Mouse (Mus musculus): ENCODE data around the gene Rab11fip3. TPM values are rescaled to one million over a fixed set of nuclear protein-coding genes. Genes with fewer than 3 reads are reported as not detected.
A peak's percentile ranks its signal among the peaks of the same experiment; 100 is the strongest.

Rab11fip3 gene
- polyA plus RNA-seq, 1 experiment from 2014 or later: 27.0 TPM

DNA sequence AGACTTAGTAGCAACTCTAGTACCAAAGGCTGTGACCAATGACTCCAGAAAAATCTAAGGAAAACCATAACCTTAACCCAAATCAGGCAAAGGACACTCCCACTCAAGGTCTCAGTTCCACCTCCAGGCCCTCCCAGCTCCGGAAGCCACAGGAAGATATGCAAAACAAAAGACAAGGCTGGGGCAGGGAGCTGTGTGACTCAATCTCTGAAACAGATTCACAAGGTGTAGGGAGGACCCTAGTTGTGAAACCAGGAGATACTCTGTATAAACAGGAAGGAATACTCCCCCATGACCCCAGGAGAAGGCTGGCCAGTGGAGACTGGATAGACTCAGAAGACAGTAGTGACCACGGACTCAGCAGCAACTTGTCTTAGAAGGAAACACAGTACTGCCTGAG lies 61.7 kb downstream of the Rab11fip3 start:
- WGBS: 75% methylated on average over 2 of the region's 2 CpGs
- H3K9me3 ChIP-seq (replicated peaks): no peaks in the 10 kb centered on the region
- H3K4me1 ChIP-seq: peaks cover 13% of the 10 kb centered on the region; the same call in 1 of the 2 replicates
- H3K4me2 ChIP-seq: no peak overlapping the region
- no peak overlapping the region for H3K27ac ChIP-seq (replicated peaks)
- H3K9ac ChIP-seq (replicated peaks): no peak overlapping the region
- H3K4me3 ChIP-seq (replicated peaks): no peak overlapping the region
- ATAC-seq (ENCODE audit: low FRiP score): no peak
- H3K27me3 ChIP-seq (replicated peaks): no peaks in the 10 kb centered on the region
- peaks cover 58% of the 10 kb centered on the region for H3K36me3 ChIP-seq

DNA sequence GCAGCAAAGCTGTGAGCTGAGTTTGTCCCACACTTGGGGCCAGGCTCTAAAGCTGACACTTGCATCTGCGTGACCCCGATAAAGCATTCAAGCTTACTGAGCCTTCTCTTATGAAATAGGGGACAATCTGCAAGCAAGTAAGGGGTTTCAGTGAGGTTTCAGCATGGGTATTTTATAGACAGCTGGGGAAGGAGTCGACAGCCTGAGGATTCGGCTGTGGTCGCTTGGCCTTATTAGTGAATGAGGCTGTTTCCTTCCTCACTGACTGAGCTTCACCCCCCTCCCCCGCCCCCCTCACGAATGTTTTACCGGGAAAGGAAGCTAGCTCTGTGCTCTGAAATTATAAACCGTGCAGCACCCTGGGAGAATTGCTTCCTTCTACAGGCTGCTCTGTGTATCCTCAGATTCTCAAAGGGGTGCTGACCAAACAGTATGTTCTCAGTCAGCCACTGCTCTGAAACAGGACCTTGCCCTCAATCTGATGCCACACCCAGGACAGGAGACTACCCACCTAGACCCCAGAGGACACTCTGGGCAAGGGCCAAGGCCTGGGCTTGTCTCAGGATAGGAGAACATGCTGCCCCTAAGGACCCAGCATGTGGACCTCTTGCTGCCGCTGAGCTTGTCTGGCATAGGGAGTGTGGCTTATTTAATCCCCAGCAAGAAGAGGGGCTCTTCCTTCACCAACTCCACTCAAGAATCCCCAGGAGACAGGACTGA lies 63.5 kb downstream of the Rab11fip3 start:
- no peak for ATAC-seq (ENCODE audit: low FRiP score)
- H3K9me3 ChIP-seq (replicated peaks): no peaks in the 10 kb centered on the region
- 83% methylated on average over 10 of the region's 10 CpGs for WGBS
- H3K9ac ChIP-seq (replicated peaks): no peak overlapping the region
- H3K4me1 ChIP-seq: peaks cover 8% of the 10 kb centered on the region; the same call in 1 of the 2 replicates
- peaks cover 71% of the 10 kb centered on the region for H3K36me3 ChIP-seq
- no peak overlapping the region for H3K4me2 ChIP-seq
- H3K27me3 ChIP-seq (replicated peaks): no peaks in the 10 kb centered on the region
- no peak overlapping the region for H3K4me3 ChIP-seq (replicated peaks)
- no peak overlapping the region for H3K27ac ChIP-seq (replicated peaks)

DNA sequence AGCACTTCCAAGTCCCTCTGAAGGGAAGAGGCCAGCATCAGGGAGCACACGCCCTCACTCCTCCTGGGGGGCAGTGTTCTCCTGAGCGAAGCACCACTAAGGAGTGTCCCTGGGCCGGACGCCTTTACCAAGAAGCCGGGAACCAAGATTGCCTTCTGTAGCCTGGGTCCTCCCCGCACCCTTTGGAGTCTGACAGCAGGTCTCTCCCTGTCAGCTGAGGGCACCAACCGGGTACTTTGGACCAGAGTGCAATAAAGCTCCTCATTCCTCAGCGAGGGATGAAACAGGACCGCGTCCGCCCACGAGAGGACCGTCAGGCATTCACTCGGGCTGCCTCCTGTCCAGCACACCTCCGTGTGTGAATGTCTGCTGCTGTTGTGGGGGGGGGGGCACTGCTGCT lies 64.6 kb downstream of the Rab11fip3 start:
- no peaks in the 10 kb centered on the region for H3K27me3 ChIP-seq (replicated peaks)
- H3K4me1 ChIP-seq: peaks cover 5% of the 10 kb centered on the region; the same call in 1 of the 2 replicates
- H3K4me2 ChIP-seq: no peak overlapping the region
- H3K9ac ChIP-seq (replicated peaks): no peak overlapping the region
- no peak overlapping the region for H3K4me3 ChIP-seq (replicated peaks)
- H3K27ac ChIP-seq (replicated peaks): no peak overlapping the region
- no peak for ATAC-seq (ENCODE audit: low FRiP score)
- no peaks in the 10 kb centered on the region for H3K9me3 ChIP-seq (replicated peaks)
- WGBS: 93% methylated on average over 15 of the region's 15 CpGs
- H3K36me3 ChIP-seq: peaks cover 68% of the 10 kb centered on the region

DNA sequence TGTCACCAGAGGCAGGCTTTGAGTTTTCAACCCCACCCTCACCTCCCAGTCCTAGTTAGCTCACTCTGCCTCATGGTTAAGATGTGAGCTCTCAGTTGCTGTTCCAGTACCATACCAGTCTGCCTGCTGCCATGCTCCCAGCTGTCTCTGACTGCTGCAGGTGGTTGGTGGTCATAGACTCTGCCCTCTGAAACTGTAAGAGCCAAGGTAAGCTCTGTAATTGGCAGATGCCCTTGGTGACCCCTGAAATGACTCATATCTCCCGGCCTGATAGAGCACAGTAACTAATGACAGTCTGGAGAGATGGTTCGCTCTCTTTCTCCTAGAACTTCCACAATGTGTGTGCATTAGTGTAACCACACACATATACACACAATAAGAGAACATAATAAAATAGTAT lies 65.5 kb downstream of the Rab11fip3 start:
- no peaks in the 10 kb centered on the region for H3K9me3 ChIP-seq (replicated peaks)
- no peak overlapping the region for H3K27ac ChIP-seq (replicated peaks)
- no peak overlapping the region for H3K4me2 ChIP-seq
- H3K27me3 ChIP-seq (replicated peaks): no peaks in the 10 kb centered on the region
- WGBS: 94% methylated on average over 2 of the region's 2 CpGs
- no peak overlapping the region for H3K9ac ChIP-seq (replicated peaks)
- H3K4me1 ChIP-seq: no peaks in the 10 kb centered on the region
- peaks cover 74% of the 10 kb centered on the region for H3K36me3 ChIP-seq
- ATAC-seq (ENCODE audit: low FRiP score): no peak
- H3K4me3 ChIP-seq (replicated peaks): no peak overlapping the region

DNA sequence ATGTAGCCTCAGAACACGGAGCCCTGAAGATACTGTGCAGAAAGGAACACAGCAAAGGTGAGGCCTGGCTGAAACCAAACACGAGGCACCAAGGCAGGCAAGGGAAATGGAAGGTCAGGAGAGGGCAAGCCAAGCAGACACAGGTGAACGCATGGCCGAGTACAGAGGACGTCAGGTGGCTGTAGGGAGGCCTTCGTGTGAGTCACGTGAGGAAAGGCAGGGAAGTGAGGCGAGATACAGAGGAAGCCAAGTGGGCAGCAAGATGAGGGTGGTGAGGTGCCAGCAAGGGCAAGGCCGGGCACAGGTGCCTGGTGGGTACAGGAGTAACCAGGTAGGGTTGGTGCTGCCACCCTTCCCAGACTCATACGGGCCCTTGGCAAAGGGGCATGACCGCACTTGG lies 70.9 kb downstream of the Rab11fip3 start:
- Histone ChIP-seq H3K27me3 (replicated peaks) (no peaks in the 10 kb centered on the region), H3K36me3 (peaks cover 80% of the 10 kb centered on the region), H3K9me3 (replicated peaks) (no peaks in the 10 kb centered on the region), H3K4me3 (replicated peaks) (no peak overlapping the region), H3K4me1 (no peaks in the 10 kb centered on the region), H3K4me2 (no peak overlapping the region), H3K9ac (replicated peaks) (no peak overlapping the region), H3K27ac (replicated peaks) (no peak overlapping the region)
- ATAC-seq (ENCODE audit: low FRiP score): no peak
- WGBS: 92% methylated on average over 11 of the region's 11 CpGs

DNA sequence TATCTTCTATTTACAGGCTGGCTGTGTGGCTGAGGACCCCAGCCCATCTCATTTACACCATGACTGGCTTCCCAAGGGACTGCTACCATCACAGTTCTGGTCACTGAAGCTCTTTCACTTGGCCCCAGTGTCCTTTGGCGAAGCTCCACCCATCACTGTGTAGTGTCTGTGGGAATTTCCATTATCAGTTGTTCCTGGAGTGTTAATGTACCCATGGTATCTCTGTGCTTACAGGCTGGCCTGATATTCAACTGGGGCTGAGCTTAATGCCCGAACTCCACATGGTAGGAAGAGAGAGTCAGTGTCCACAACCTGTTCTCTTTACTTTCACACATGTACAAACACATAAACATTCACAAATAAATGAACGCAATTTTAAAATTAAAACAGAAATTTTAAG lies 75.9 kb downstream of the Rab11fip3 start:
- Histone ChIP-seq H3K4me2 (no peak overlapping the region), H3K4me1 (no peaks in the 10 kb centered on the region), H3K9ac (replicated peaks) (no peak overlapping the region), H3K36me3 (peaks cover 91% of the 10 kb centered on the region), H3K9me3 (replicated peaks) (no peaks in the 10 kb centered on the region), H3K27ac (replicated peaks) (no peak overlapping the region), H3K27me3 (replicated peaks) (no peaks in the 10 kb centered on the region), H3K4me3 (replicated peaks) (no peak overlapping the region)
- WGBS: 91% methylated on average over 3 of the region's 3 CpGs
- ATAC-seq (ENCODE audit: low FRiP score): no peak

DNA sequence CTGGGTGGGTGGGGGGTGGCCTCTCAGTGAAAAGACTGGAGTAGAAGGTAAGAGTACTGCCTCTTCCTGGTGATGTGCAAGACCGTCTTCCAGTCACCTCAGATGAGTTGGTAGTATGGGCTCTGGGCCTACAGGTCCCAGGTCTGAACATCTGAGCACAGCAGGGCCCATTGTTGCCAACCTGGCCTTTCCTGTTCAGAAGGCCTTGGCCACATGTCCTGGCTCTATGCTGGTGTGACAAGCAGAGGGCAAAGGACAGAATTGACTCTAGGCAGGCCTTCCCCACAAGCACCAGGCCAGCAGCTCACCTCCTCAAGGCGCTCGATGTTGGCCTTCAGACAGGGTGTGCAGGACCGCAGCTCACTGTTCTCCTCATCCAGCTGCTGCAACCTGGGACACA lies 77.1 kb downstream of the Rab11fip3 start:
- Histone ChIP-seq H3K27me3 (replicated peaks) (no peaks in the 10 kb centered on the region), H3K9me3 (replicated peaks) (no peaks in the 10 kb centered on the region), H3K4me2 (no peak overlapping the region), H3K36me3 (peaks cover 80% of the 10 kb centered on the region), H3K4me1 (no peaks in the 10 kb centered on the region), H3K4me3 (replicated peaks) (no peak overlapping the region), H3K27ac (replicated peaks) (no peak overlapping the region), H3K9ac (replicated peaks) (no peak overlapping the region)
- ATAC-seq (ENCODE audit: low FRiP score): no peak
- 100% methylated on average over 4 of the region's 4 CpGs for WGBS

DNA sequence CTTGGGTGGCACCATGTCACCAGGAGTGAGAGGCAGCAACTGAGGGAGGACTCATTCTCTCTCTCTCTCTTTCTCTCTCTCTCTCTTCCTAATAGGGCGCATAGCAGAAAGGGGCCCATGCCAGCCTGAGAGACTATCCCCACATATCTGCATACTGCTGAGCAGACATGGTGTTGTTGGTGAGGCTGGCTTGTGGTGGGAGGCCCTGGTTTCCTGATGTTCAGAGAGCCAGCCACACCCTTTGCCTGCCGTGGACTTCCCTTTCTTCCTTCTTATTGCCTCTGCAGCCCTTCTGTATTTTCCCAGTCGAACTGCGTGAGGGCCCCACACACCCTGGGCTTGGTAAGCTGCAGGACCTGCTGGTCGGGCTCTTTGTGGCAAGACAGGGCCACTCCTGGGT lies 79.0 kb downstream of the Rab11fip3 start:
- no peak for ATAC-seq (ENCODE audit: low FRiP score)
- no peak overlapping the region for H3K9ac ChIP-seq (replicated peaks)
- no peak overlapping the region for H3K27ac ChIP-seq (replicated peaks)
- H3K4me2 ChIP-seq: no peak overlapping the region
- H3K9me3 ChIP-seq (replicated peaks): no peaks in the 10 kb centered on the region
- peaks cover 9% of the 10 kb centered on the region for H3K4me1 ChIP-seq
- no peaks in the 10 kb centered on the region for H3K27me3 ChIP-seq (replicated peaks)
- WGBS: 91% methylated on average over 5 of the region's 5 CpGs
- peaks cover 64% of the 10 kb centered on the region for H3K36me3 ChIP-seq
- no peak overlapping the region for H3K4me3 ChIP-seq (replicated peaks)

DNA sequence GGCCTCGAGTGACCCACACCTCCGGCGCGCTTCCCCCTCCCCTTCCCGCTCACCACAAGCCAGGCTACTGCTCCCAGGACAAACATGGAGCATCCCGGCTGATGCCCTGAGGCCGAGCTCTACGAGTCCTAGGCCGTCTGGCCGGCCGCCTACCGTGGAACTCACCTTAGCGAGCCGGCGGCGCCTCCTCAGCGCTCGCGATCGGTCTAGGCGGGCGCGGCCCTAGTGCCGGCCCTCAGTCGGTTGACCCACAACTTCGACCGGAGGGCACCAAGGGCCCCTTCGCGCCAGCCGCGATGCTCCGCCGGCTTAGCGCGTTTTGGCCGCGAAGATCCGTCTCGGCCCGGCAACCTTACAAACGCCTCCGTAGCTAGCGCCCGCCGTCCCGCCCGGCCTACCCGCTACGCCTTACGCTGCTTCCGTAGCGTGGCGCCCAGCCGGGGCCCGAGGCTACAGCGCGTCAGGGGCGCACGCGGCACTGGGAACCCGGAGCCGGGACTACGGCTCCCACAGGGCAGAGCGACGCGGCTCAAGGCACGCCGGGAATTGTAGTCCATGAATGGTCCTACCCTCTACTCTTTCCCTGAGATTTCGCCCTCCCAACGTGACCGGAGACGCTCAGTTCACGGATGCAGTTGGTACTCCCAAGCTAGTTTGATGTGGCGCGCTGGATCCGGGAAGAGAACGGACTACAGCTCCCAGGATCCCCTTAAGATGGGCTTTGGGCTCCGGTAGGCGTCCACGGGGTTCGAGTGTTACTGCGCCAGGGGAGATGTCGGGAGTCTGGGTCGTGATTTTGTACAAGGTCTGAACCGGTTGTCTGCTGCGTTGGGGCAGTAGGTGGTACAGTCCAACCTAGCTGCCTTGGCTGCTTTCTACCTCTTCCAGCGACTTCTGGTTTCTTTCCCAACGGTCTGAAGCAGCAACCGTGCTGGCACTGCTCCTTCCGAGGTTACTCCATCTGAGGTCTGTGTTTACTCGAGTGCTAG lies 83.8 kb downstream of the Rab11fip3 start, which contains the start of gene Capn15:
Gene Capn15, minus strand, starts transcription at position 491 of the 989 bp plus-strand sequence.
- under 1% methylated on average over 90 of the region's 91 CpGs for whole genome bisulfite sequencing

DNA sequence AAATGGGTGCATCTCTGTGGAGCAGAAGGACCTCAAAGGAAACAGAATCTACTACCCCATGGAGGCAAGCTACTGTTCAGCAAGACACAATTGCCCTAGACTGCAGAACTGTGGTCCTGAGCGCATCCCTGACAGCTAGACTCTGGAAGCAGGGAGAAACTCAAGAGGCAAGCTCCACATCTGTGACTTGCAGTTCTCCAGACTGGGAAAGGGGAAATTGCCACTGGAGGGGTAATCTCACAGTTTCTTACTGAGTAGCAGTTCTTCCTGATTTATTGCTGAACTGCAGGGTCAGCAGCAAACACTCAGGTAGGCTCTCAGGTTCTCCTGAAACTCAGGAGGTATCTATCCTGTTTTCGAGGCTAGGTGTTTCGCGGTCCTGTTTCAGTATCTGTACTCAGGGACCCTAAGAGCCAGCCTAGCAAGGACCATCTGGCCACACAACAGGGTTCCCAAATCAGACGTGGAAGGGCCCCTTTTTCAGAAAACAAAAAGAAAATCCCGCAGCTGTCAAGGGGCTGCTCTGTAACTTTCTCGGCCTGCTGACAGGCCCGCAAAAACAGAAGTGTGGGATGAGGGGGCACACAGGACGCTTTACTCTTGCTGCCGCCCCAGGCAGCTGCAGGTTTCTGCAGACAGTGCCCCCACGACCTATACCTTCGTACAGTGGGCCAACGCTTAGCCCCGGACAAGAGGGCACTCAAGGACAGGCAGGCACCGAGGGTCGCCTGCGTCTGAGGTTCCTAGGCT lies 84.6 kb downstream of the Rab11fip3 start:
- H3K4me1 ChIP-seq: peaks cover 55% of the 10 kb centered on the region
- 13% methylated on average over 17 of the region's 17 CpGs for WGBS
- peak overlapping the region; percentile 81 for H3K4me2 ChIP-seq
- peak; percentile 32 for ATAC-seq (ENCODE audit: low FRiP score)
- no peaks in the 10 kb centered on the region for H3K9me3 ChIP-seq (replicated peaks)
- peak overlapping the region; percentile 92 for H3K27ac ChIP-seq (replicated peaks)
- H3K9ac ChIP-seq (replicated peaks): peak overlapping the region; percentile 92
- H3K36me3 ChIP-seq: peaks cover 11% of the 10 kb centered on the region
- H3K4me3 ChIP-seq (replicated peaks): peak overlapping the region; percentile 92
- no peaks in the 10 kb centered on the region for H3K27me3 ChIP-seq (replicated peaks)

More for the DNA sequence above, 83.8 kb downstream of the Rab11fip3 start, which contains the start of gene Capn15:
- H3K4me1 ChIP-seq: peaks cover 47% of the 10 kb centered on the region
- peak; percentile 99 for ATAC-seq (ENCODE audit: low FRiP score)
- peak within 1 kb of the TSS; percentile 92 for H3K4me3 ChIP-seq (replicated peaks)
- peak within 1 kb of the TSS; percentile 92 for H3K27ac ChIP-seq (replicated peaks)
- H3K4me2 ChIP-seq: peak within 1 kb of the TSS; percentile 81
- H3K27me3 ChIP-seq (replicated peaks): no peaks in the 10 kb centered on the region
- H3K9me3 ChIP-seq (replicated peaks): no peaks in the 10 kb centered on the region
- H3K36me3 ChIP-seq: peaks cover 19% of the 10 kb centered on the region
- H3K9ac ChIP-seq (replicated peaks): peak within 1 kb of the TSS; percentile 92

DNA sequence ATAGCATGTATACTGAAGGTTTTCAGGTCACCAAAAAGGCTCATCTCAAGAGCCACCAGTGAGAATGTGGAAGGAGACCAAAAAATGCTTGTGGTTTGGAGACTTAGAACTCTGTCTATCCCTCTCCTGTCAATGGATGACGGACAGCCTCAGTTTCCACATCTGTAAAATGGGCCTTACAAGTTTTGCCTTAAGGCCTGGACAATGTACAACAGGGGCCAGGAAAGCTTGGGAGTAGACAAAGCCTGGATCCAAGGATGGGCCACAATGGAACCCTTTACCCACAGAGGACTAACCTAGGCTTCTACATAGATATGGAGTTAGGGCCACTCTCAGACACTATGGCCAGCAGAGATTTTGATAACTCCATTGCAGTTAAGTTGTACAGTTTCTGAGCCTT lies 85.3 kb downstream of the Rab11fip3 start:
- WGBS: 100% methylated on average over 1 of the region's 1 CpGs
- Histone ChIP-seq H3K4me3 (replicated peaks) (peak overlapping the region; percentile 92), H3K4me1 (peaks cover 55% of the 10 kb centered on the region), H3K4me2 (peak overlapping the region; percentile 81), H3K27ac (replicated peaks) (no peak overlapping the region), H3K9me3 (replicated peaks) (no peaks in the 10 kb centered on the region), H3K27me3 (replicated peaks) (no peaks in the 10 kb centered on the region), H3K36me3 (peaks cover 6% of the 10 kb centered on the region; the same call in 1 of the 2 replicates), H3K9ac (replicated peaks) (peak overlapping the region; percentile 92; the same call in 1 of the 2 replicates)
- no peak for ATAC-seq (ENCODE audit: low FRiP score)

All from neural tube, embryonic 15.5 days (tissue).